Mouse (Mus musculus) brown adipose tissue, adult 24 weeks (tissue): ENCODE measurements around the gene Gtf2a1l. TPM values are rescaled to one million over a fixed set of nuclear protein-coding genes. Genes with fewer than 3 reads are reported as not detected.

ENCODE experiments used
- H3K27ac ChIP-seq: fragments of 200-500 bp; replicated peaks from 2 replicates; pipeline ENCODE4 v1.5.1; 2012; ENCODE audit warnings: low read depth, mild to moderate bottlenecking, low read length
- H3K4me1 ChIP-seq: fragments of 200-500 bp; 2 replicates; pipeline ENCODE4 v1.6.1; 2012; ENCODE audit warnings: low read length, mixed read lengths; ENCODE audit not compliant: control insufficient read depth, insufficient read depth, insufficient read length
- H3K4me3 ChIP-seq: fragments of 200-500 bp; 2 replicates; pipeline ENCODE4 v1.5.1; 2012; ENCODE audit warnings: low read depth, mild to moderate bottlenecking, low read length, moderate library complexity; ENCODE audit not compliant: insufficient read depth
- polyA plus RNA-seq: library from polyadenylated mRNA; stranded (reverse); fragments of >200 nt; gene quantifications from 2 replicates; pipeline ENCODE4 v1.2.4, GENCODE M21; 2012; ENCODE audit not compliant: missing spikeins, insufficient read depth, insufficient read length

Gene Gtf2a1l
- polyA plus RNA-seq, 1 experiment, result not detected

DNA sequence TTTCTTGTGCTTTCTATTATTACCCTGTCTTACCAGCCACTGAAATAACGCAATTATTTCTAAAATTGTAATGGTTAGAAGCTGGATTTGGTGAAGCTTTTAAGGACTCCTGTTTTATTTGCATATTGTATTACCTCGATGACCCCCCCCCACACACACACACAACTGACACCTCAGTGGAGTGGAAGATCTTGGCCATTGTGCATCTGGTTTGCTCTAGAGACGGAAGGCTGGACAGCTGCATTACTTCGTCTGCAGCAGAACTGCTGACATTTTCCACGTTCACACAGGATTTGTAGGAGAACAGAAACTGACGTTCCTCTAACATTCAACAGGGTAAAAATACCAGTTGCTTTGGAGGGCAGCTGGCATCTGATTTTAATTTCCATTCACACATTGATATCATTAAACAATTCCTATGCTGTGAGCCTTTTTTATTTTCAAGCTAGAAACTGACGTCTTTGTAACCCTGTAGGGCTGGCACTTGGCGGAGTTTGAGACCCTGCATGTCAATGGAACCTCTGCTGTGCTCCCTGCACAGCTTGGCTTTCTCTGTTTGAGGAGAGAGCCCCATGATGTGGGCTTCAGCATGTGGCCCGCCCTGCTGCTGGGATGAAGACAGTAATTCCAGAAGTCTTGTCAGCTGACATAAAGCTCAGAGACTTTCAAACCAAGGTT lies 28.3 kb downstream of the Gtf2a1l start:
- no peak overlapping the region for H3K4me3 ChIP-seq
- H3K4me1 ChIP-seq, result no peaks in the 10 kb centered on the region
- no peak overlapping the region for H3K27ac ChIP-seq

DNA sequence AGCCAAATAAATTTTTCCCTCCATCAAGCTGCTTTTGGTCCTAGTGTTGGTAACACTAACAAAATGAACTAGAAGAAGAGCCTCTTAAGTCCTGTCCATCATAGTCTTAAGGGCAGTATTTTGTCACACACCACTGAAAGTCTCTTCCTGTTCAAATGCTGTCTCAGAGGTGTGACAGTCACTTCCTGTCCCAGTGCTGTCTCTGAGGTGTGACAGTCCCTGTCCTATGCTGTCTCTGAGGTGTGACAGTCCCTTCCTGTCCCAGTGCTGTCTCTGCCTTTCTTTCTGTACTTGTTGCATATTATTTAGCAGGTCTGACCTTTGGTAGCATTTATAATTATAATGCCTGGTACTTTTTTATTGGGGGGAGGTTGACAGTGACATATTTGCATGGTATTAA lies 32.4 kb downstream of the Gtf2a1l start:
- H3K4me3 ChIP-seq, result no peak overlapping the region
- no peak overlapping the region for H3K27ac ChIP-seq
- no peaks in the 10 kb centered on the region for H3K4me1 ChIP-seq

DNA sequence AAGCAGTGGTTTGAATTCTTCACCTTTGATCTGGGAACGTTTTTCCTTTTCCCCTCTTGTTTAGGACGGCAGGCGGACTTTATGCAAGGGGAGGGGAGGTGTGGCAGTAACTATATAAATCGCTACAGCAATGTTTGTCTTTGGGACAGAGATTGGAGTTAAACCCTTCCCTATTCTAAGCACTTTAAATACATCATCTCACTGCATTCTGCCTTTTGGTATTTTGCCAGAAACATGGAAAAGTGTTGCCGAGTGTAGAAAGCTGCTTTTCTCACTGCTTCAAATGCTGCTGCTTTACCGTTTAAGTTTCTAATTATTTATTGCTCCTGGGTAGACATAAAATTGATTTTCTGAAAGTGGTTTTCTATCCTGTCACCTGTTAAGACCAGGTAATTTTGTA lies 33.9 kb downstream of the Gtf2a1l start:
- Histone ChIP-seq H3K27ac (no peak overlapping the region), H3K4me1 (no peaks in the 10 kb centered on the region), H3K4me3 (no peak overlapping the region)

DNA sequence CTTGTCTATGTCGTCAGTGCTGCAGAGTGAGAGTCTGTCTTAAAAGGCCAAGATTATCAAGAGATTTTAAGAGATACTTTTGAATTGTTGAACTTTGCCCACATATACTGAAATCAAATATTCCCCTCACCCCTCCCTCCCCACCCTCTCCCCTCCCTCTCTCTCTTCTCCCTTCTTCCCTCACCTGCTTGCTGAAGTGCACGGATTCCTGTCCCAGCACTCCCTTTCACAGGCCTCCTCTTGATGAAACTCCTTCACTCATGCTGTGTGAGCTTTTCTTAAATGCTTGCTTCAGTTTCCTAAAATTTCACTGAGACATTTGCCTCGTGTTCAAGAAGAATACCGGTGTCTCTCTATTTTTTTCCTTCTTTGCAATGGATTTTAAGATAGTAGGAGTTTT lies 34.7 kb downstream of the Gtf2a1l start:
- H3K27ac ChIP-seq, result no peak overlapping the region
- H3K4me3 ChIP-seq, result no peak overlapping the region
- no peaks in the 10 kb centered on the region for H3K4me1 ChIP-seq

DNA sequence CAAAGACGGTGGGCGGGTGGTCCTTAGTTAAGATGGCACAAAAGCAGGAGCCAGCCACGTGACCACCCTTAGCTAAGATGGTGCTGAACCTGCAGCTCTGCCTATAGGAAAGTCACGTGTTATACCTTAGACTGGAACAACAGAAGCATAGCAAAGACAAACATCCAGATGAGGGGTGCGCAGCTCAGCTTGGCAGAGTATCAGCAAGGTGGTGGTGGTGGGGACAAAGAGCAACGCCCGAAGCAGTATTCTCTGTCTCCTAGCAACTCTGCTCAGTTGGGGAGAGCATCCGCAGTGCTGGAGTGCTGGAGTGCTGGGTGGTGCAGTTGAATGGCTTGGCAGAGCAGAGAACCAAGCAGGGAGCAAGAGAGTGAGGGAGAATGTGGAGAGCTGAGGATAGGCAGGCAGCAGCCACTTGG lies 37.8 kb downstream of the Gtf2a1l start:
- Histone ChIP-seq H3K27ac (no peak overlapping the region), H3K4me3 (no peak overlapping the region), H3K4me1 (no peaks in the 10 kb centered on the region)

DNA sequence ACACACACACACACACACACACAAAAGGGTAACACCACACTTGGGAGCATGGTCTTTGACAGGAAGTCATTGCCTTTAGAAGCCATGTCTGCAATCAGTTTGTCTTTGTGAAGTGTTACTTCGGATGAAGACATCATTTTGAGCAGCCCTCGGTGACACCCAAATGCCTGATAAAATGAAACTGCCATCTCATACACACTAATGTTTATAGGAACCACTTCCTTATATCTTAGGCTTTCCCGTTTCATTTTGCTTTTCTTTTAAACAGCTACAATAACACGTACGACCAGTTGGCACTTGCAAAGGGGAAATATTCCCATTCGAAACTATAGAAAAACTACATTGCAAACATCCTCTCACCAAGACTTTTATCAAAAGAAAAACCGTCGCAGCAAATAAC lies 81.2 kb downstream of the Gtf2a1l start:
- Histone ChIP-seq H3K4me1 (no peaks in the 10 kb centered on the region), H3K4me3 (no peak overlapping the region), H3K27ac (no peak overlapping the region)

DNA sequence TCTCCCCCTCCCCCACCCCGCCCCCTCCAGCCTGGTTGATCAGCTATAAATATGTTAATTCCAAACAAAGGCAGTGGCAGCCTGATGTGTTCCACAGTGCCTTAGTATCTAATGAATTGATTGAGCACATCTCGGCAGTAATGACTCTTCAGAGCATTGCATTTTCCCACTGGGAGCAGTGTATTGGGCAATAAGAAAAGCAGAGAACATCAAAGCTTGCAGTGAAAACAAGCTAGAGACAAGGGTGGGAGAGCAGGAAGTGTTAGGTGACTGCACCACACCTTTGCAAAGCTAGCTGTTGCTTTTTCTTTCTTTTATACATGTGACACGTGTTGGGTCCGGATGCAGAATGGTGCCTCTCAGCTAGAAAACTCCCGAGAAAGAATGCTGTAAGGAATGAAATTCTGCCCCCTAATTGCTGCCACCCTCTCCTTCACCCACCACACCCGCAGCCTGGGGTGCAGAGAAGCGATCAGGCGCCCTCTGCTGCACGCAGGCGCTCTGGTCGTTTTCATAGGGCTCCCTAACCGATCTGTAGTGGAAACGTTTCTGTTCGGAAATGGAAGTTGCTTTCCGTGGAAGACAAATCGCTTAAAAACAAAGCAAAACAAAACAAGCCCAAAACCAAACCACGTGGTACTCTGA lies 84.5 kb downstream of the Gtf2a1l start:
- Histone ChIP-seq H3K4me1 (no peaks in the 10 kb centered on the region), H3K4me3 (no peak overlapping the region), H3K27ac (no peak overlapping the region)

DNA sequence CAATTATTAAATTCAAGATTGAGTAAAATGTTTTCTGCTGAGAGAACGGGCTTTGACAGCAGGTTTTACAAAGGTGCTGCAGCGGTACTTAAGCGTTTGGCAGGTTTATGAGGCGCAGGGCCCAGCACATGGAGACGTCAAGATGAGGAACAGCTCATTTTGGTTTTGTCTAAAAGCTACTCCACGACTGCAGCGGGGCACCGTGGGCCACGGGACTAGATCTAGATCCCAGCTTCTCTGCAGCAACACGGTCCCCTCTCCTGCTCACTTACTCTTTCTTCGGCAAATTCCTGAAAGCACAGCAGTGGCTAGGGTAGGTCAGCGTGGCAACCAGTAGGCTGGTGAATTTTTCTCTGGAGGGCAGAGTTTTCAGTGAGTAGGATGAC lies 85.0 kb downstream of the Gtf2a1l start:
- Histone ChIP-seq H3K4me3 (no peak overlapping the region), H3K4me1 (no peaks in the 10 kb centered on the region), H3K27ac (no peak overlapping the region)

DNA sequence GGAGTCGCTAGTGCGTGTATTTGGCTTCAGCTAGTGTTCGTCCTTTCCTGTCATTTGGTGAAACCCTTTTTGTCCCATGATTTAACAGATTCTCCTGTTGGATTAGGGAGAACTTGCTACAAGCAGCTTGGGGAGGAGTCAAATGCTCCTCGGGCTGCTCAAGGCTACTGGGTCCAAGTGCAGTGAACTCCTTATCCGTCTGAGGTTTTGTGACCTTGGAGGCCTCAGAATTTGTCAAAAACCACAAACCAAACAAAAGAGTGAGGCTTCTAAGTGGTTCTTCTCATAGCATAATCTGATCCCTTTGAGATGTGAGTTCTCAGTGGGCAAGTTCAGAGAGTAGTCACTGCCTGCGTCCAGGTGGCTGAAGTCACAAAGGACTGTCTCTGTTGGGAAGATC lies 87.3 kb downstream of the Gtf2a1l start:
- Histone ChIP-seq H3K27ac (no peak overlapping the region), H3K4me1 (no peaks in the 10 kb centered on the region), H3K4me3 (no peak overlapping the region)

DNA sequence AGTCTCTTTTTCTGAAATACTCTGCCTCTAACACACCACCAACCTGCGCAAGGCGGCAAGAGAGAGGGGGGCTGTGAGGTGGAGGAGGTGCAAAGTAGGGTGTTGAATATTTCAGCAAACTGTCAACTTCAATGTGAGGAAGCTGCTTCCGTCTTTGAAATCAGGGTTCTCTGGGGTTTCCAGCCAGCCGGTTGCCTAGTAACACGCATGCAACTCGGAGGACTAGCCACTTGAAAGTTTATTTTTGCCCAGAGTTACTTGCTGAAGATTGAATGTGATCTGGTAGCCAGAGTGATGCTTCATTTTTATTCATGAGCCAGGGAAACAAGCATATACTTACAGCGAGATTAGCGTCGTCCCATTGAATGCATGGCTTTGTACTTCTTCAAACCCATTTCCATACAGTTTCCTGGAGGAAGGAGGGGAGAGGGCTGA lies 89.6 kb downstream of the Gtf2a1l start:
- Histone ChIP-seq H3K4me3 (no peak overlapping the region), H3K27ac (no peak overlapping the region), H3K4me1 (no peaks in the 10 kb centered on the region)

DNA sequence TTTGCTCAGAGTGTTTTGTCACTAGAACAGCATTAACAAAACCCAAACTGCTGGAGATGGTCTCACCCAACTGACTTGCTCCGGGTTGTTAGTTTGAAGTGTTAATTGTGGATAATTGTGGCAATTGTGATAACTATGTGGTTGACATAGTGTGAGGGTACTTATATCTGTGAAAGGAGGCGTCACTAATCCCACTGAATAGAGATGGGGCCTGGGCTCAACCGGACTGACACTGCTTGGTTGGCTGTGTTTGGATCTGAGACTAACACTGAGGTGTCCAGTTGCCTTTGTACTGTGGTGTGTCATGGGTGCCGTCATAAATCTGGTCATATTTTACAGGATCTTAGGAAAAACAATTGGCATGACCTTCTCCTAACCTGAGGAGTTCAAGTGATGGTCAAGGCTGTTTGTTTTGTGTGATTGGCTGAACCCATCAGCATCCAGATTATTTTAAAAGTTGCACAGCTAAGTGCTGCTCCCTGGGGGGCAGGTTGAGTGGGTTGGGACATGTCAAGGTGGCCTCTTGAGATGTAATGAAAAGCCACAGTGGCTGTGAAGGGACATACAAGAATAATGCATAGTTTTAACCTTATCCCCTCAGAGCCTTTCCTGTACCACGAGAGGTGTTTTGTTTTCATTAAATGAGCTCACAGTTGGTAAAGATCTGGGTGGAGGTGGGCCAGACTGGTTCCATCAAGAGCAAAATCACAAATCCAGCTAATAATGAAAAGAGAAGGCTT lies 95.1 kb downstream of the Gtf2a1l start:
- Histone ChIP-seq H3K4me3 (no peak overlapping the region), H3K27ac (no peak overlapping the region), H3K4me1 (no peaks in the 10 kb centered on the region)

DNA sequence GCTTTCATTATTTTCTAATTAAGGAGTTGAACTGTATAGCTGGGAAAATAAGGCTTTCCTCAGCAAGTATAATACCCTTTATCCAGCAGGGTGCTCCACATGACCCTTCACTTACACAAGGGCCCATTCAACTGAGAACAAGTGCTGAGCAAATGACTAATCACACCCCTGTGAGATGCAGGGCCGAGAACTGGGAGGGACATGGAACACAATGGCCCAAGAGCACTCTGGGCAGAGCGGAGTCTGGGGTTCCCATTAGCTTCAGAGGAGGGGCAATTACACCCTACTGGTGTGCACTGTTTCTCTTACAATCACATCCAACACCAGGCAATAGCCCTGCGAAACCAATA lies 95.7 kb downstream of the Gtf2a1l start:
- Histone ChIP-seq H3K4me3 (no peak overlapping the region), H3K4me1 (no peaks in the 10 kb centered on the region), H3K27ac (no peak overlapping the region)

Other genes with a start within 250 kb of the Gtf2a1l start
- 8.7 and 15.9 TPM in 2 replicates for gene Foxn2, start 227.9 kb upstream of the Gtf2a1l start, polyA plus RNA-seq
- 7.8 and 13.8 TPM in 2 replicates for gene Ppp1r21, start 138.5 kb upstream of the Gtf2a1l start, polyA plus RNA-seq
- 7.0 and 12.5 TPM in 2 replicates for gene Ston1, start 71.0 kb upstream of the Gtf2a1l start, polyA plus RNA-seq
- gene Lhcgr, start 123.3 kb downstream of the Gtf2a1l start, polyA plus RNA-seq, result not detected in 2 replicates